Mouse (Mus musculus) lung, adult 18-20 months (tissue): Measurements from ENCODE around the gene Atg14.
"Not testable (repeated sequence)": the region's sequence is repeated elsewhere in the genome, so short reads cannot be mapped to it uniquely, and the experiment has no call there.

Source experiments
- DNase-seq, 2 experiments: peaks; one replicate each; pipeline ENCODE4 v3.0.0; 2022; ENCODE audit warnings: mixed read lengths in 2 of 2

Gene Atg14

GRCm38 (mm10) chr14:47570549-47570948 lies at the start of gene Atg14:
Atg14 (minus strand) TSS chr14:47570649.
- not testable (repeated sequence) for DNase-seq

- DNase-seq: no peak
Measured at GRCm38 (mm10) chr14:47618891-47619290, 48.4 kb upstream of the Atg14 start.

- DNase-seq: no peak
Measured at GRCm38 (mm10) chr14:47613254-47613653, 42.8 kb upstream of the Atg14 start.

GRCm38 (mm10) chr14:47597942-47598388 lies 27.5 kb upstream of the Atg14 start:
- DNase-seq: peak; percentile 22 to 53

GRCm38 (mm10) chr14:47594426-47595103 lies 24.1 kb upstream of the Atg14 start:
- no peak for DNase-seq

GRCm38 (mm10) chr14:47590391-47590975 lies 20.0 kb upstream of the Atg14 start:
- no peak for DNase-seq

GRCm38 (mm10) chr14:47589444-47589843 lies 19.0 kb upstream of the Atg14 start:
- DNase-seq: no peak

GRCm38 (mm10) chr14:47584346-47584745 lies 13.9 kb upstream of the Atg14 start:
- DNase-seq: peak; percentile 60 to 62

- no peak for DNase-seq
Measured at GRCm38 (mm10) chr14:47581681-47582080, 11.2 kb upstream of the Atg14 start.

GRCm38 (mm10) chr14:47581280-47581679 lies 10.8 kb upstream of the Atg14 start:
- DNase-seq: no peak

- DNase-seq: peak; percentile 37 to 62
Measured at GRCm38 (mm10) chr14:47578086-47578485, 7.6 kb upstream of the Atg14 start.

- no peak for DNase-seq
Measured at GRCm38 (mm10) chr14:47576687-47577086, 6.2 kb upstream of the Atg14 start.

GRCm38 (mm10) chr14:47574721-47575120 lies 4.3 kb upstream of the Atg14 start:
- no peak for DNase-seq

GRCm38 (mm10) chr14:47572707-47573106 lies 2.3 kb upstream of the Atg14 start:
- peak; percentile 20 to 33 for DNase-seq

GRCm38 (mm10) chr14:47567962-47568652 lies 2.3 kb downstream of the Atg14 start:
- DNase-seq: peak; percentile 98 to 99

- DNase-seq: no peak
Measured at GRCm38 (mm10) chr14:47563106-47563505, 7.3 kb downstream of the Atg14 start.

GRCm38 (mm10) chr14:47562530-47562929 lies 7.9 kb downstream of the Atg14 start:
- DNase-seq: peak in 1 of 2 experiments; percentile 22

- no peak for DNase-seq
Measured at GRCm38 (mm10) chr14:47560714-47561113, 9.7 kb downstream of the Atg14 start.

GRCm38 (mm10) chr14:47555225-47555624 lies 15.2 kb downstream of the Atg14 start:
- no peak for DNase-seq

GRCm38 (mm10) chr14:47554236-47554635 lies 16.2 kb downstream of the Atg14 start:
- no peak for DNase-seq

GRCm38 (mm10) chr14:47553380-47553779 lies 17.1 kb downstream of the Atg14 start:
- DNase-seq: no peak

GRCm38 (mm10) chr14:47551668-47552067 lies 18.8 kb downstream of the Atg14 start:
- no peak for DNase-seq

GRCm38 (mm10) chr14:47544877-47545276 lies 25.6 kb downstream of the Atg14 start:
- no peak for DNase-seq

GRCm38 (mm10) chr14:47544286-47544685 lies 26.2 kb downstream of the Atg14 start:
- no peak for DNase-seq
